Mouse (Mus musculus): ENCODE measurements around the gene Gm13101. TPM values are rescaled to one million over a fixed set of nuclear protein-coding genes. Genes with fewer than 3 reads are reported as not detected.

Gm13101 gene
- total and polyA plus RNA-seq, 2 experiments from 2014 or later: not detected

Other genes starting within 250 kb of the Gm13101 start
- not detected in 2 replicates for gene Gm13078, start 247.5 kb downstream of the Gm13101 start, total RNA-seq (2014; rRNA removed)
- not detected in 2 replicates for gene Gm13078, start 247.5 kb downstream of the Gm13101 start, polyA plus RNA-seq (2015; fragmentation: Nextera tagmentation; extraction: Ambion mirVana)
- not detected in 2 replicates for gene Gm13023, start 177.6 kb downstream of the Gm13101 start, total RNA-seq (2014; rRNA removed)
- gene Gm13023, start 177.6 kb downstream of the Gm13101 start, polyA plus RNA-seq (2015; fragmentation: Nextera tagmentation; extraction: Ambion mirVana): not detected in 2 replicates
- not detected in 2 replicates for gene Gm13084, start 150.9 kb downstream of the Gm13101 start, total RNA-seq (2014; rRNA removed)
- gene Gm13084, start 150.9 kb downstream of the Gm13101 start, polyA plus RNA-seq (2015; fragmentation: Nextera tagmentation; extraction: Ambion mirVana): not detected in 2 replicates
- gene Gm13103, start 120.5 kb downstream of the Gm13101 start, total RNA-seq (2014; rRNA removed): not detected in 2 replicates
- not detected in 2 replicates for gene Gm13103, start 120.5 kb downstream of the Gm13101 start, polyA plus RNA-seq (2015; fragmentation: Nextera tagmentation; extraction: Ambion mirVana)
- not detected in 2 replicates for gene Pramef6, start 66.6 kb downstream of the Gm13101 start, total RNA-seq (2014; rRNA removed)
- gene Pramef6, start 66.6 kb downstream of the Gm13101 start, polyA plus RNA-seq (2015; fragmentation: Nextera tagmentation; extraction: Ambion mirVana): not detected in 2 replicates
- gene Pramef25, start 15.9 kb downstream of the Gm13101 start, total RNA-seq (2014; rRNA removed): not detected in 2 replicates
- gene Pramef25, start 15.9 kb downstream of the Gm13101 start, polyA plus RNA-seq (2015; fragmentation: Nextera tagmentation; extraction: Ambion mirVana): not detected in 2 replicates
- gene Pramef17, start 27.4 kb upstream of the Gm13101 start, total RNA-seq (2014; rRNA removed): not detected in 2 replicates
- gene Pramef17, start 27.4 kb upstream of the Gm13101 start, polyA plus RNA-seq (2015; fragmentation: Nextera tagmentation; extraction: Ambion mirVana): not detected in 2 replicates
- not detected in 2 replicates for gene Pramel4, start 92.2 kb upstream of the Gm13101 start, total RNA-seq (2014; rRNA removed)
- gene Pramel4, start 92.2 kb upstream of the Gm13101 start, polyA plus RNA-seq (2015; fragmentation: Nextera tagmentation; extraction: Ambion mirVana): not detected in 2 replicates
- not detected in 2 replicates for gene Gm13102, start 139.5 kb upstream of the Gm13101 start, total RNA-seq (2014; rRNA removed)
- not detected in 2 replicates for gene Gm13102, start 139.5 kb upstream of the Gm13101 start, polyA plus RNA-seq (2015; fragmentation: Nextera tagmentation; extraction: Ambion mirVana)
- not detected in 2 replicates for gene Oog3, start 195.7 kb upstream of the Gm13101 start, total RNA-seq (2014; rRNA removed)
- not detected in 2 replicates for gene Oog3, start 195.7 kb upstream of the Gm13101 start, polyA plus RNA-seq (2015; fragmentation: Nextera tagmentation; extraction: Ambion mirVana)
- not detected in 2 replicates for gene Oog2, start 223.8 kb upstream of the Gm13101 start, total RNA-seq (2014; rRNA removed)
- gene Oog2, start 223.8 kb upstream of the Gm13101 start, polyA plus RNA-seq (2015; fragmentation: Nextera tagmentation; extraction: Ambion mirVana): not detected in 2 replicates
- not detected in 2 replicates for gene C87977, start 246.4 kb upstream of the Gm13101 start, total RNA-seq (2014; rRNA removed)
- gene C87977, start 246.4 kb upstream of the Gm13101 start, polyA plus RNA-seq (2015; fragmentation: Nextera tagmentation; extraction: Ambion mirVana): not detected in 2 replicates

Data from midbrain, postnatal 0 days (tissue).